Mouse (Mus musculus) layer of hippocampus, adult 6 months (tissue): Measurements from ENCODE around the gene Ctrl. TPM values are rescaled to one million over a fixed set of nuclear protein-coding genes. Genes with fewer than 3 reads are reported as not detected.

Source experiments
- long read RNA-seq, 2 experiments: library from polyadenylated mRNA; unstranded; transcript quantifications; one replicate each; pipeline ENCODE4 v2.0.0; 2019 to 2020
- microRNA-seq: library from miRNA; unstranded; fragments of <30 nt; microRNA quantifications from one replicate; pipeline ENCODE4 v1.2.0, GENCODE M21; 2020
- polyA plus RNA-seq: library from polyadenylated mRNA; unstranded; fragments of <200 nt; fragmentation: Nextera tagmentation; gene quantifications from 2 replicates; pipeline ENCODE4 v1.2.3, GENCODE M21; 2021

Gene Ctrl
- polyA plus RNA-seq: not detected in 2 replicates
- long read RNA-seq, experiment 1: 0 reads
- long read RNA-seq, experiment 2: 0 reads

GRCm38 (mm10) chr8:105933762-105934161 lies at the start of gene Ctrl:
Ctrl (minus strand) TSS chr8:105933862.

GRCm38 (mm10) chr8:105979325-105979724 lies 45.7 kb upstream of the Ctrl start, which contains the start of gene Dpep3:
Dpep3 (minus strand) TSS chr8:105979429.

GRCm38 (mm10) chr8:105965905-105966341 lies 32.3 kb upstream of the Ctrl start, which contains the start of gene Slc12a4:
Slc12a4 (minus strand) TSS chr8:105966097.

GRCm38 (mm10) chr8:105943321-105943739 lies 9.7 kb upstream of the Ctrl start, which contains the start of gene Lcat:
Lcat (minus strand) TSS chr8:105943382.

GRCm38 (mm10) chr8:105938306-105938669 lies 4.6 kb upstream of the Ctrl start, which contains the start of gene Psmb10:
Psmb10 (minus strand) TSS chr8:105938444.

GRCm38 (mm10) chr8:105900180-105900940 lies 33.3 kb downstream of the Ctrl start, which contains the start of gene Pskh1:
Pskh1 (plus strand) TSS chr8:105900441.

GRCm38 (mm10) chr8:105893339-105893738 lies 40.3 kb downstream of the Ctrl start, which contains the start of gene Nrn1l:
Nrn1l (plus strand) TSS chr8:105893567.

Small RNA genes lying within 50 kb of the gene (microRNA-seq; reads per million reads assigned to microRNA genes)
- not detected for gene Mir7074

Other genes with a start within 250 kb of the Ctrl start
- gene Carmil2, start 247.6 kb downstream of the Ctrl start, polyA plus RNA-seq: 20.9 and 32.8 TPM in 2 replicates
- gene Acd, start 232.8 kb downstream of the Ctrl start, polyA plus RNA-seq: 32.5 and 41.3 TPM in 2 replicates
- 67.5 and 73.3 TPM in 2 replicates for gene Pard6a, start 232.7 kb downstream of the Ctrl start, polyA plus RNA-seq
- gene 4933405L10Rik, start 226.2 kb downstream of the Ctrl start, polyA plus RNA-seq: 0.18 and 0.19 TPM in 2 replicates
- gene Enkd1, start 225.7 kb downstream of the Ctrl start, polyA plus RNA-seq: 5.8 and 6.3 TPM in 2 replicates
- gene Gfod2, start 175.2 kb downstream of the Ctrl start, polyA plus RNA-seq: 18.4 and 20.8 TPM in 2 replicates
- 3.1 TPM in 2 replicates for gene Ranbp10, start 106.5 kb downstream of the Ctrl start, polyA plus RNA-seq
- 0.36 and 0.59 TPM in 2 replicates for gene Tsnaxip1, start 106.1 kb downstream of the Ctrl start, polyA plus RNA-seq
- gene Cenpt, start 80.6 kb downstream of the Ctrl start, polyA plus RNA-seq: 10.9 and 12.0 TPM in 2 replicates
- gene Thap11, start 78.7 kb downstream of the Ctrl start, polyA plus RNA-seq: 45.1 and 53.6 TPM in 2 replicates
- 144 and 150 TPM in 2 replicates for gene Nutf2, start 73.3 kb downstream of the Ctrl start, polyA plus RNA-seq
- 19.7 and 20.7 TPM in 2 replicates for gene Edc4, start 53.0 kb downstream of the Ctrl start, polyA plus RNA-seq
- gene Nrn1l, start 40.3 kb downstream of the Ctrl start, polyA plus RNA-seq: 3.4 and 3.6 TPM in 2 replicates
- 3.7 and 4.3 TPM in 2 replicates for gene Pskh1, start 33.4 kb downstream of the Ctrl start, polyA plus RNA-seq
- gene Psmb10, start 4.6 kb upstream of the Ctrl start, polyA plus RNA-seq: 132 and 140 TPM in 2 replicates
- 27.6 and 35.6 TPM in 2 replicates for gene Lcat, start 9.5 kb upstream of the Ctrl start, polyA plus RNA-seq
- gene Slc12a4, start 32.2 kb upstream of the Ctrl start, polyA plus RNA-seq: 11.5 and 14.0 TPM in 2 replicates
- gene Dpep3, start 45.6 kb upstream of the Ctrl start, polyA plus RNA-seq: not detected in 2 replicates
- gene Dus2, start 57.5 kb upstream of the Ctrl start, polyA plus RNA-seq: 14.8 and 18.1 TPM in 2 replicates
- not detected in 2 replicates for gene Dpep2nb, start 72.1 kb upstream of the Ctrl start, polyA plus RNA-seq
- 16.3 and 18.7 TPM in 2 replicates for gene Ddx28, start 78.0 kb upstream of the Ctrl start, polyA plus RNA-seq
- 3.4 and 3.5 TPM in 2 replicates for gene Nfatc3, start 125.0 kb upstream of the Ctrl start, polyA plus RNA-seq
- not detected in 2 replicates for gene Esrp2, start 203.1 kb upstream of the Ctrl start, polyA plus RNA-seq
- 7.8 and 8.0 TPM in 2 replicates for gene Pla2g15, start 216.5 kb upstream of the Ctrl start, polyA plus RNA-seq
- gene Slc7a6, start 235.0 kb upstream of the Ctrl start, polyA plus RNA-seq: 18.8 and 22.9 TPM in 2 replicates